Mouse (Mus musculus) NIH3T3 (cell line): ENCODE data around the gene Hlcs.

ENCODE experiments used
- DNase-seq: peaks from one replicate; pipeline ENCODE4 v3.0.0-alpha.2; 2012; ENCODE audit warnings: low read depth

Hlcs gene

GRCm38 (mm10) chr16:94327781-94328711, 14.7 kb upstream of the Hlcs start, which contains the start of gene Ripply3:
Ripply3 (plus strand) TSS chr16:94328420.
- no peak for DNase-seq

- DNase-seq, result no peak
Measured at GRCm38 (mm10) chr16:94326008-94326407, 12.6 kb upstream of the Hlcs start.

DNA sequence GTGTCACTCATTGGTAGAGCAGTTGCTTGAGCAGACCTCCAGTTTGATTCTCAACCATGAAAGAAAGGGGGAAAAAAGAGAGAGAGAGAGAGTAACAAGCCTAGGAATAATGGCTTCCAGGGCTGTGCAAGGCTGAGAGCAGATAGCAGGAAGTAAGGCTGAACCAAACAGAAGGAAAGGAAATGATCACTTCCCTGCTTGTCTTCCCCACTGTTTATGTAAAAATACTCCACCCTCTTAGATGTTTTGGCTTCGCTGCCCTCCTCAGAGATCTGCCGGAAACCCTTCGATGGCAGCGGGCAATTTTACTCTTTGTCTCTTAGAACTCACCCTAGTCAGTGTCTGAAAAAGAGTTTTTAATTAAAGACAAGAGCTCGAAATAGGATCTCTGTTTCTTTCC, 10.3 kb upstream of the Hlcs start:
- DNase-seq, result no peak

- DNase-seq, result no peak
Measured at GRCm38 (mm10) chr16:94320223-94320622, 6.9 kb upstream of the Hlcs start.

DNA sequence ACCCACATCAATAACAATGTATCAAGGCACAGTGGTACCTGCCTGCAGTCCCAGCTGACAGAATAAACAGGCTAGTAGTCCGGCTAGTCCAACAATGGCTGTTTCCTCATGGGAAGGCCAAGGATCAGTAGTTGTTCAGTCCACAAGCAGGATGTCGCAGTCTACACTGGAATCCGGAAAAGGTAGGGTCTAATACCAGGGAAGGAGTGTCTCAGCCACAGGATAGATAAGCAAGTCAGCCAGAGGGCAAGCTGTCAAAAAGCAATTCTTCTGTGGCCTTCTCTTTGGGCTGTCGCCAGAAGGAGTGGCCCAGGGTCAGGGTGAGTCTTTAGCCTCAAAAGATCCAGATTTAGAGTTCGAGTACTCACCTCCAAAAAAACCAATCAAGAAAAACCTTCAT, 4.4 kb upstream of the Hlcs start:
- no peak for DNase-seq

DNA sequence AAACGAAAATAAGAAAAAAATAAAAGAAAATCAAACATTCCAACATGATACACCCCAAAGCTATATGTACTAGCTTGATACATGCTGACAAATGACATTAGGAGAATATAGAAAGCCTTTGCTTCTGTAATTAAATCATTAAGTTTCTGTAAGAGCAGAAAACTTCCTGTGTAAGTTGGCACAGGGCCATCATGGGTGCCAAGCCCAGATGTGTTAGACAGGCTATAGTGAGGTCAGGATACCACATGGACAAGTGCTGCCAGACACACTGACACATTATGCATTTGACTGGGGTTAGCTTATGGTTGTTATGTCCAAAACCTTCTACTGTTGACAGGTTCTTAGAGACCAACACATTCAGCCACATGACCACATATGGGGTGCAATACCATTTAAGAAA, 1.8 kb upstream of the Hlcs start:
- DNase-seq, result peak; percentile 14

GRCm38 (mm10) chr16:94314626-94315025, 1.3 kb upstream of the Hlcs start:
- DNase-seq, result no peak

DNA sequence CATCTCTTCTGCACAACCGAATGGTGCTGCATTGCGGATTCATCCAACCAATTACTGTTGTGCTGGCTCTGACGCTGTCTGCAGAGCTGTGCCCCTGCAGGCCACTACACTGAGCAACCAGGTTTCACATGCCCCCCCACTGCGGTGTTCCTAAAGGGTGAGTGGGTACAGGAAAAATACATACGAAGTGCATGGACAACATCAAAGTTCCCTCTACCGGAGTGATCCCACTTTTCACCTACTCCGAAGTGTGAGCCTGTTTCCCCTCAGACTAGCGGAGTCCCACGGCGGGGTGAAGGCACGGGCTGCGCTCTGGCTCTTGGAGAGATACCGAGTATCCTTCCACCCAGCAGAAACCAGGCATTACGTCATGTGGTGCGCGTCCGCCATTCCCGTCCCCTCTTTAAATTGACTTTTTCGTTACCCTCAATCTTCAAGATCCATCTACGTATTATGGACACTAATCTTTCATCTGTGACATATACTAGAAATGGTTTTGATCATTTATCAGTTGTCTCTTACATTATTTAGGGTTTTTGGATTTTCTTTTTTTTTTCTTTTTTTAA, 625 bp downstream of the Hlcs start:
- DNase-seq, result peak; percentile 89

DNA sequence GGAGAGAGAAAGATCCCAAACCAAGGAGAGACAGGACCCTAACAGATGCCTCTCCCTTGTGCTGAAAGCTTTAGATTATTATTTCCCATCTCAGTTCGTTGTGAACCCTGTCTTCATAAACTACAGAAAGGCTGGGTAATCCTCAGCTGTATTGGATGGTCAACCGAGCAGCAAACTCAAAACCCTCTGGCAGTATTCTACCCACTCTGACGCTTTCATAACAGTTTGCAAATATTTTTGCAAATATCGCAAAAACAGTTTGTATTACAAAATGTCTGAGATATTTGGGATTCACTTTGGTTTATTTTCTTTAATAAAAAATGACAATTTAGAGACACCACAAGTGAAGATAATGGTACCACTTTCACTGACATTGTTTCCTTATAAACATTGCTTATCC, 1.4 kb downstream of the Hlcs start:
- DNase-seq, result no peak

DNA sequence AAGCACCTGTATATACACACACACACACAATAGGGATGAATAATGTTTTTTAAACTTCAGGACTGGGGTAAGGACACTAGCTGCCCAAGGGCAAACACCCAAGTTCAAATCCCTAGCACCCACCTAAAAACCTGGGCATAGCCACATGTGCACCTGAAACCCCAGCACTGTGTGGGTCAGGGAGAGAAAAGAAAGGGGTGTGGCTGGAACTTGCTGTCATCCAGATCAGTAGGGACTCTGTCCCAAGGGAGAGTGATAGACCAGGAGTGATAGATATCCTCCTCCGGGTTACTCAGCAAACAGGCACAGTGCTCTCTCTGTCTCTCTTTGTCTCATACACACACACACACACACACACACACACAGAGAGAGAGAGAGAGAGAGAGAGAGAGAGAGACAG, 2.0 kb downstream of the Hlcs start:
- no peak for DNase-seq

- no peak for DNase-seq
Measured at GRCm38 (mm10) chr16:94309025-94309424, 4.3 kb downstream of the Hlcs start.

- DNase-seq, result peak; percentile 92
Measured at GRCm38 (mm10) chr16:94307942-94308341, 5.4 kb downstream of the Hlcs start.

GRCm38 (mm10) chr16:94307526-94307925, 5.8 kb downstream of the Hlcs start:
- peak; percentile 45 for DNase-seq

GRCm38 (mm10) chr16:94303203-94303535, 10.2 kb downstream of the Hlcs start:
- no peak for DNase-seq

DNA sequence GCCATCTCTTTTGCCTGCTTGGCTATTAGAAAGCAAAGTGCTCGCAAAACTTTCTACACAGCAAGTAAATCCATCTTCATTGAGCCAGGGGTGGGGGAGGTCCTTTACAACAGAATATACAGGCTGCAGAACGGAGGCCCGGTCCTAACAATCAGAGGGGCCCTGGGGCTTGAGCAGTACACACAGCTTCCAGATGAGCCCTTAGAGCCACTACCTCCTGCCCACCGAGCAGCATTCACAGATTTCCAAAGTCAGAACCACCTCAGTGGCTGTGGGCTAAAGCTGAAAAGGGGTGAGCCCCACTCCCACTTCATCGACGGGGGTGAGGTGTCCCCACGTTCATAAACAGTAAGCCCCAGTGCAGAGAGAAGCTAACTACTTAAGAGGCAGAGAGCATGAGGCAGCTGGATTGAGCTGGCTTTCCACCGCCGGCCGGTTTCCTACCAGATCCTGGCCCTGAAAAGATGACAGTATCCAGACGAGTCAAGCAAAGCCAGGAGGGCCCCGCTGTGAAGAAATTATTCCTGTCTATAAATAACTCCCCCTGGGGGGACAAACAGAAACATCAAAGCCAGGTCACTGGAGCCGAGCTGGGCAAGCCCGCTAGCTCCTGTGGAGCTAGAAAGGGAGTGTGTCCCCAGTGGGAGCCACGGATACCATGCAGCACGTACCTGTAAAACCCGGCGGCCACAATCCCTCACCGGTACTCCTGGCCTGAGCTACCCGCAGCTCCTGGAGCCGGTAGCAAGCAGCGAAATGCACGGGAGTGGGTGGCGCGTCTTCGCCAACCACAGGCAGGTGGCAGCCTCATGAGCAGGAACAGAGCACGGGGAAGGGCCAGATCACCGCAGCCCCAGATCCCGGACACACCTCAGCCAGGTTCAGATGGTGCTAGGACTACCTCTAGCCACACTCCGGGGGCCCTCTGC, 10.8 kb downstream of the Hlcs start:
- peak; percentile 8 for DNase-seq

- DNase-seq, result no peak
Measured at GRCm38 (mm10) chr16:94301696-94302095, 11.7 kb downstream of the Hlcs start.

GRCm38 (mm10) chr16:94301194-94301593, 12.2 kb downstream of the Hlcs start:
- DNase-seq, result no peak

DNA sequence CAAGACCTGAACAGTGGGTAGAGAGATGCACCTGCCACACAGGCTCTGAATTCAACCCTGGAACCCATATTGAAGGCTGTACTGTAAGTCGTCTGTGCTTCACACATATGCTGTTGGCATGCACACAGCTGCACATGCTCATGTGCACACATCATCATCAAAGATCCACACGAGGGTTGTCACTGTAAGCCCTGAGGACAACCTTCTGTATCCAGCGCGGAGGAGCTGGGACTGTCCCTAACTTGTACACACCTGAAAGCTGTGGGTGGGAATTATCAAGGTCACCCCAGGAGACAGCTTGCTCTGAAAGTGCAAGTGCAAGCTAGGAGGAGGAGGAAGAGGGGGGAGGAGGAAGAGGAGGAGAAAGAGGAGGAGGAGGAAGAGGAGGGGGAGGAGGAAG, 14.2 kb downstream of the Hlcs start:
- no peak for DNase-seq

GRCm38 (mm10) chr16:94298081-94298480, 15.3 kb downstream of the Hlcs start:
- DNase-seq, result no peak

GRCm38 (mm10) chr16:94291141-94291540, 22.2 kb downstream of the Hlcs start:
- no peak for DNase-seq

DNA sequence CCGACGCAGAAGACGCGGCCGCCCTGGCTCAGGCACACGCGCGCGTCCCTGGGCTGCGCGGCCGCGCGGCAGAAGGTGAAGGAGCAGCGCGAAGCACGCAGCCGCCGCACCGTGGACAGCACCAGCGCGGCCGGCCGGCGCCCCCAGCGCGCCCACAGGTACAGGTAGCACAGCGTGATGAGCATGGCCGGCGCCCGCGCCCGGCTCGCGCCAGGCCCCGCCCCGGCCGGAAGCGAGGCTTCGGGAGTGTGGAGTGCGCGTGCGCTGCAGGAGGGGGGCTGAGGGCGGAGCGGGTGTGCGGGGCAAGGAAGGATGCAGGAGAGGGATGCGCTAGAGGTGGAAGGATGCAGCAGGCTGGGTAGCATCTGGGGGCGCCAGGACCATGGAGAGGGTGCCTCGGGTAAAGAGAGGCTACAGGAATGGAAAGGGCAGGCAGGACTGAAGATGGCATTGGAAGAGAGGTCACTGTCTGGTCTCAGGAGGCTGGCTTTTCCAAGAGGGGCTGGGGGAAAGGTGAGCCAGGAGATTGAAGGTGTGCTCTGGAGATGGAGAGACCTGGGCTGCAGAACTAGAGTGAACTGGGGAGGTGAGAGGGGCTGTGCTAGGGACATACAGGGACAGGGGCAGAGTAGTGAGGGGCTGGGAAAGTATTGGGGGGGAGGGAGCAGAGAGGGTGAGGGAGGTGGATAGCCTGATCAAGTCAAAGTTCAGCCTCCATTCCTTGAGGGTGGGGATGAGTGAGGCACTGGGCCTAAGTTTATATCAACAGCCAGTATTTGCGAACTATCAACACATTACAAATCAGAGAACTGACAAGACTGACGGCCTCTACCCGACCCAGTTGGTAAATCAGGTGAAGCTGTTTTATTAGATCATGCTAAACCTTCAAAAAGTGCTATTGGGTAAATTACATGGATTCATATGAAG, 23.0 kb downstream of the Hlcs start:
- peak; percentile 84 for DNase-seq
